Mouse (Mus musculus) thymus, postnatal 36 days (tissue): Measurements from ENCODE around the gene Oser1.

Source experiments
- DNase-seq, 2 experiments: peaks; one replicate each; pipeline ENCODE4 v3.0.0; 2022; ENCODE audit warnings: mixed read lengths in 2 of 2

Gene Oser1

GRCm38 (mm10) chr2:163398770-163399169 lies 25.7 kb downstream of the Oser1 start:
- no peak for DNase-seq

DNA sequence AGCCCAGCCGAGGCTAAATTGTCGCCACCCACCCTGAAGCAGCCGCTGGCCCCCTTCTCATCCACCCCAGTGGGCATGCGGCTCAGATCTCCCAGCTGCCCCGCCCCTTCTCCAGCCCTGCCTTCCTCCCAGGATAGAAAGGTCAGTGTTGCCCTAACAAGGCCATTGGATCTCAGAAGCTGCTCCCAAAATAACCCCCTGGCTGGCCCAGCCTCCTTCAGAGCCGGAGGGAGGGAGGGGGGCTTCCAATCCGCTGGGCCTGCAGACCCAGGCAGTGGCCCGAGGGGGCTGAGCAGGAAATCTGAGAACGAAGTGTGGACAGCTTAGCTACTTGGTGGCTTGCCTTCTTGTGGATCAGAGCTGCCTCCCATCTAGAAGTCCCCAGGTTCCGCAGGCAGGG lies 26.6 kb downstream of the Oser1 start, which contains the start of gene Jph2:
Gene Jph2 (minus strand): TSS at position 89 of the 400 bp plus-strand sequence.
- DNase-seq, result no peak

- no peak for DNase-seq
Observed at GRCm38 (mm10) chr2:163397071-163397470, 27.4 kb downstream of the Oser1 start.

DNA sequence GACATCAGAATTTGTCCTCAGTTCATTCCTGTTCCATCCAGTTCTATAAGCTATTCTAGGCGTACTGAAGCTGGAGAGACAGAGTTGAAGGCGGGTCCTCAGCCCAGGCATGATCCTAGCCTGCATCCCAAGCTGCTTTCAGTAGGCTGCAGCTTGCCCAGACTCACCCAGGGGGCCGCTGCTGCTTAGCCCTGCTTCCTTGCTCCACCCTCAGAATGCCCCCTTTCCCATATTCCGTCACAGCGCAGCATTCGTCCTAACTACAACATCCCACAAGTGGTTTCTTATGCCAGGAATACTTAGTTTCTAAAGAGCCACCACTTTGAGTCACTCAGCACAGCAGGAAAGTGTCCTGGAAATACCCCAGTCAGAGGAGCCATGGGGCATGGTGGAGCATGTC lies 29.5 kb downstream of the Oser1 start:
- no peak for DNase-seq

GRCm38 (mm10) chr2:163393976-163394375 lies 30.5 kb downstream of the Oser1 start:
- no peak for DNase-seq

DNA sequence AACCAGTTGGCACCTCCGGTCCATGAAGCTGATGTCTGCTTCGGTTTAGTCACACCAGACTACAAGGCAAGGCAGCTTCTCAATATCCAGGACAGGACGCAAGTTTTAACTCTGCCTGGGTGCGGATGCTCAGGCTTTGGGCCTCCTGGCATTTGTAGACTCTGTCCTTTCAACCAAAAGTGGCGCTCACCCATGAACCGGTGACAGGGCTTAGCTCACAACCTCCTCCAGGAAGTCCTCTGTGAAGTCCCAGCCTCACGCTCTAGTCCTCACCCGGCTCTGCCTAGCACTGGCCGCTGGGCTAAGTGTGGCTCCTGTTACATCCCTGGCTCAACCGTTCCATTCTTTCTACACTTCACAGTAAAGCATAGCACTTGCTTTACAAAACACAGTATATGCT lies 31.3 kb downstream of the Oser1 start:
- DNase-seq, result no peak

DNA sequence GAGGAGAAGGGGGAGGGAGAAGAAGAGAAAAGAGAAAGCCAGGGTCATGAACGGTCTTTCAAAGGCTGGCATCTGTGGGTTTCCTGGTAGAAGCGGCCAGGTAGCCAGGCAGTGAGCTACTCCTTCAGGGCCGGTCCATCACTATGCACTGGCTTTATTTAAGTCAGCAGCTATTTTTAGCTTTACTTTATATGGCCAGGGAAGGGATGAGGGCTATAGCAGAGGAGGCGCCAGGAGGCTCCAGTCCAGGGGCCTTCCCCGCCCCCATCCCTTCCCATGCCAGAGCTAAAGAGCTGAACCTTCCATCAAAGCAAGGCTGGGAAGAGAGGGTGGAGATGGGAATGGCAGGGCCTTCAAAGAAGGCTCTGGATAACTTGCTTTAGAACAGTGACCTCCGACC lies 32.1 kb downstream of the Oser1 start:
- DNase-seq, result no peak

DNA sequence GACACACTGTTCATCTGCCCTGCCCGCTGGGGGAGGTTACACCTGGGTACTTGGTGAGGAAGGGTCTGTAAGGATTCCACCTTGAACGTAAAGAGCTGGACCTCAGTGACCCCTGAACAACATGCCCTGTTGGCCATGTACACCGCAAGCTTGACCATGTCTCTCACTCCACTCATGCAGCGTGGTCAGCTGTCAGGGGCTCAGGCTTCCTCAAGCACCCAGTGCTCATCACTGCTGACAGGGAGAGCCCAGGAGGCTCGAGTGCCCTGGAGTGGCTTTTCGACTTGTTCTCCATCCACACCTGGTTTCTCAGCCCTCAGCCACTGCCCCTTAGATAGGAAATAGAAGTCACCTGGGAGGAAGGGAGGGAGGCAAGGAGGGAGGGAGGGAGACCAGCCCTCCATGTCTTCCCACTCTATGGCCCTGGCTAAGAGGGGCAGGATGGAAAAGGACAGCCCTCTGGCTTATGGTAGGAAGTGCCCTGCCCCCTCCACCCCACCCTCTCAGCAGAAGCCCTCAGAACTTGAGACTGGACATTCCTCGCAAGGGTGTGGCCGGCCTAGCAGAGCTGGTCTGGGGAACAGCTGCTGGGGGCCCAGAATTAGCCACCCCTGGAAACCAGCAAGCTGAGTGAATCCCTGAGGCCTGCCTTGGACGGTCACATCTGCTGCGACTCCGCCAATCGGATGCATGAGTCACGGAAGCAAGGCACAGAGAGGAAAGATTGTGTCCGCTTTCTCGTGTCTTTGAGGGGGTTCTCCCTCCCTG lies 37.9 kb downstream of the Oser1 start:
- DNase-seq, result no peak

DNA sequence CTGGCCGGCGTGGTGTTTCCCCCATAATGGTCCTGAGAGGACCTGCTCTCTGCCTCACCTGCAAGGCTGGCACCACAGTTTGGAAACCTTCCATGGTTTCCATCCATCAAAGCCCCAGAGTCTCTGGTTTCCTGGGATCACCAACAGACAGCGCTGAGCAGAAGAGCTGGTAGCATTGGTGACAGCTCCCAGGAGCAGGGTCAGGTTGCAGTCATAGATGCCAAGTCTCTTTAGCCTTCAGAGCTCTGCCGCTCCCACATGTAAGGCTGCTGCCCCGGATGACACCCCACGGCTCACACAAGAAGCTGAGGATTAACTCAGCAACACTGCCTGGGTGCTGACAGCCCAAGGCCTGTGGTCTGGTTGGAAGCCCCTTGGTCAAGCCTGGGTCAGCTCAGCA lies 39.4 kb downstream of the Oser1 start:
- DNase-seq, result no peak

DNA sequence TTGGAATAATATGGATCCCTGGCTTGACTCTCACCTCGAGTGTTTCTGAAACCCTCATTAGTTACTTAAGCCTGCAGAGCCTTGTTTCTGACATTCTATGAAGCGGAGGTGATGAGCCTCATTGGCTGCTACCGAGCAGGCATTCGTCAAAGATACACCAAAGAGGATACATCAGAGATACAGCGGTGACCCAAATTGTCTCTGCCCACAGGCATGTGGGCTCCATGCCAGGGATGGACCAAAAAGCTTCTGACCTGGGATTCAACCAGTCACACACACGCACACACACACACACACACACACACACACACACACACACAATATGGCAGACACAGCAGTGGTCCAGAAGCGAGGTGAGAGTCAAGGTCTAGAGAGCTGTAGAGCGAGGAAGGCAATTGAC lies 43.3 kb downstream of the Oser1 start:
- DNase-seq, result no peak

GRCm38 (mm10) chr2:163379366-163379765 lies 45.1 kb downstream of the Oser1 start:
- DNase-seq, result no peak

DNA sequence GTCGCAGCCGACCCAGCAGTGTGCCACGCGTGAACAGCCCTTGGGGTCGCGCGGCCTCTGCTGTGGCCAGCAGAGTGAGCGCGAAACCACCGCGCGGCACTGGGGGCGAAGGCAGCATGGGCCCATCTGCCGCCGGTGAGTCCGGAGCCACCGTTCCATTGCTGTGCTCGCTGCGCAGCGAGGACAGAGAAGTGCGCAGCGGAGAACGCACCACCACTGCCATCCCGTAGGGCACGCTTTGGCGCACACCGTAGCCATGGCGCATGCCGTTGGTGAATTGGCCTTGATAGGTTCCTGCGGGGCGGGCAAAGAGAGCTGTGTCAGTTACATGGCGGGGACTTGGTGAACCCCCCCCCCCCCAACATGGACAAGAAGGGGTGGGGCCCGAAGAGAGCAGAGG lies 48.4 kb downstream of the Oser1 start:
- DNase-seq, result no peak

DNA sequence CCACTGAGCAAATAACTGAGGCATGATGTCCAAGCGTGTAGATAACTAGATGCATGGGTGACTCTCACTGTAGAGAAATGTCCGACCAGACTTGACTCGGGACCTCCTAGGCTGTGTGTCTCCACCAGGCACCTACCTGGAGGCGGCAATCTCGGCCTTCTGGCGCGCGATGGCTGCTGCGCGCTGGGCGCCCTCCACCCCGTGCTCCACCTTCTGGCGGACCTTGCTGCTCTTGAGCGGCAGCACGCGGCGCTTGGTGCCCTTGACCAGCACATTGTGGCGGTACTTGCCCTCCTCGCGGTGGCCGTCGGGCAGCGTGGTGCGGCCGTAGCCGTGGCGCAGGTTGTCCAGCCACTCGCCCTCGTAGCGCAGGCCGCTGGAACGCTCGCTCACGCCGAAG lies 49.0 kb downstream of the Oser1 start:
- DNase-seq, result no peak

DNA sequence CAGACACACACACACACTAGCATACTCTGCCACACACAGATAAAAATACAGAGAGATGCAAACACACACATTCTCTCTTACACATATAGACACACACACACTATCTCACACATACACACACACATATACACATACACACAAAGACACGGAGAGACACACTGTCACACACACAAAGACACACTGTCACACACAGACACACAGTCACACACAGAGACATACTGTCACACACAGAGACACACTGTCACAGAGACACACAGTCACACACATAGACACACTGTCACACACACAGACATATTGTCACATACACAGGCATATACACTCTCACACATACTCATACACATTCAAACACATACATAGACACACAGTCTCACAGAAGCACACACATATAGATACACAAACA lies 51.9 kb downstream of the Oser1 start:
- no peak for DNase-seq

- no peak for DNase-seq
Observed at GRCm38 (mm10) chr2:163370175-163370574, 54.3 kb downstream of the Oser1 start.

DNA sequence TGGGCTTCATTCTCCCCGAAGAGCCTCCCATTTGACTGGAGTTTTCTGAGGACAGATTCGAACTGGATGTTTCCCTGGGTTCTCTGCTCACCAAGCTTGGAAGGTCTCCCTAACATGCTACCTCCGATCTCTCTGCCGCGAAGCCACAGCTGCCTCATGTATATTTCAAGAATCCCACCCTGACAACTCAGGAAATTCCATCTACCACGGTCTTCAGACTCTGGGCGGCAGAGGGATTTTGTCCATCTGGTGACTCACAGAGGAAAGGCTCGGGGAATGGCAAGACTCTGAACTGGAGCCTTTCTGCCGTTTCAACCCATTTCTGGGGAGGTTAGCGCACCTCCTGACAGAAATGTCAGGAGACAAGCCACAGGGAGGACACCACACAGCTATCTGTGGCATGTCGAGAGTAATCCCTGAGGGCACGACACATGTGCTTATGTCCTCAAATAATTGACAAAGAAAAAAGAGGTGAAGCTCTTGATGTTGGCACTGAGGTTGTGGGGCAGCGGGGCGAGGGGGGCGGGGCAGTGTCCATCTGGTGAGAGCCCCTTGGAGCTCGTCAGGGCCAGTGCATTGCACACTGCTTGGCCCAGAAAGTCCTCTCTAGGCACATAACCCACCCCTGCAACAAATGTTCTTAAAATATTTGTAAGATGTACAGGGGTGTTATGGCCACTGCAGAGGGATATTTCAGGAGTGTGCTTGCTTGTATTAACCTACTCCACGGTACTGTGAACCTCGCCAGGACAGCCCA lies 59.5 kb downstream of the Oser1 start:
- DNase-seq, result no peak

DNA sequence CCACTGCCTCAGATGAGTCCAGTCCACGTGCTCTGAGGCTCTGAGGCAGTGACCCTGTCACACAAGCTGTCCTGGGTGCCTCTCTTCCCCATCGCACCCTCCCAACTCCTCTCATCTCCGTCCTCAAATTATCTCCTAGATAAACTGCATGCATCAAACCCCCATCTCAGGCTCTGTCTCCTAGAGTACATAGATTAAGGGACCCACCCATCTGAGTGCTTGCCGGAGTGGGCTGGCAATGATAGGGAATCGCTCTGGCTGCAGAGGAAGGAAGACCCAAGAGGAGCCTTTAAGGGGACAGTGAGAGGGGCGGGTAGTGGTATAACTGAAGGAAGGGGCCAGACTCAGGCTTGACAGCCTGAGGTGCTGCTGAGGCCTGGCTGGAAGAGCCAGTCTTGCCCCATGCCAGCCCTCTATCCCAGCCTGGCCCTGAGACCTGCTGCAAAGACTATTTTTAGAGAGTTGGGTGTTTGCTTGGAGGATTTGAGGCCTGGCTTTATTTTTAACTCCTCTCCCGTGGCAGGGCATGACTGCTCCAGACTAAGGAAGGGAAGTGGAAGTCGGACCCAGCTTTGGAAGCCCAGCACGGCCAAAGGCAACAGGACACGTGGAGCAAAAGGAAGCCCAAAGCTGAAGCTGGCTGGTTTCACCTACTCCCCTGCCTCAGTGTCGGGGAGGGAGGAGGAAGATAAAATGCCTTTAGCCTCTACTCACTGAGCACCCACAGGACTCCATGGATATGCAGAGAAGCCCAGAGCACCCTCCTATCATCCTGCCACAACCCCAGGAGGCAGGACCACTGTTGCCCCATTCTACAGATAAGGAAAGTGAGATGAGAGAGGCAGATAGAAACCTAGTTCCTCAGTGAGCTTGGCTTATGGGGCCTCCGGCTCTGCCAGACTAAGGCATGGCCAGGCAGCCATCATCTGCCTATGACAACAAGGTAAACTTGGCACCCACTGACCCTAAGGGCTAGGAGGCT lies 61.3 kb downstream of the Oser1 start:
- no peak for DNase-seq

- DNase-seq, result no peak
Observed at GRCm38 (mm10) chr2:163360858-163361623, 63.5 kb downstream of the Oser1 start.

DNA sequence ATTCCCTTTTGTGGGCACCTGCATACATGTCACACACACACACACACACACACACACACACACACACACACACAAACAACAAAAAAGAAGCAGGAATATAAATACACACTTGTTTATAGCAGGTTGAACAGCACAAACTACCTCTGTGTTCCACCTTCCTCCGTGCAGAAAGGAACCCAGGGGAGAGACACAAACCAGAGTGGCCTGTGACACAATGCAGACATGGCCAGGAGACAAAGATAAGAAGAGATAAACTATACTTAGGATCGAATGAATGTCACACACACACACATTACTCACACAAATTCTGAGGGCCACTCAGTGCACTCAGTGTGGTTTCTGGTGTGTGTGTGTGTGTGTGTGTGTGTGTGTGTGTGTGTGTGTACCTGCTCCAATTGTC lies 65.2 kb downstream of the Oser1 start:
- DNase-seq, result no peak

DNA sequence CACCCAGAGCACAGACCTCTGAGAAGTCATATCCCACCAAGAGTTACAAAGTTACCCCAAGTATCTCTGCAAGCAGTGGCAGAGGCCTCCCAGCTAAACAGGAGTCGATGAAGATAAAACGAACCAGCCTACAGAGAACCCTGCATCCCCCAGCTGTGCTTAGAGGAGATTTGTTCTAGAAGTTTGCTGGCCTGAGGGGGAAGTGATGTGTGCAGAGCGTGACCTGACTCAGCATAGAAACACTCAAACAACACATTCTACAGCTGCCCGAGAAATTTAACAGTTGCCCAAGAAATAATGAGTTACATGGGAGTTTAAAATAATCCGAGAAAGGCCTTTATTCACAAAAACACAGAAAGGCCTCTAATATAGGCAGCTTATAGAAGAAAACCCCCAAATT lies 65.8 kb downstream of the Oser1 start:
- DNase-seq, result no peak

DNA sequence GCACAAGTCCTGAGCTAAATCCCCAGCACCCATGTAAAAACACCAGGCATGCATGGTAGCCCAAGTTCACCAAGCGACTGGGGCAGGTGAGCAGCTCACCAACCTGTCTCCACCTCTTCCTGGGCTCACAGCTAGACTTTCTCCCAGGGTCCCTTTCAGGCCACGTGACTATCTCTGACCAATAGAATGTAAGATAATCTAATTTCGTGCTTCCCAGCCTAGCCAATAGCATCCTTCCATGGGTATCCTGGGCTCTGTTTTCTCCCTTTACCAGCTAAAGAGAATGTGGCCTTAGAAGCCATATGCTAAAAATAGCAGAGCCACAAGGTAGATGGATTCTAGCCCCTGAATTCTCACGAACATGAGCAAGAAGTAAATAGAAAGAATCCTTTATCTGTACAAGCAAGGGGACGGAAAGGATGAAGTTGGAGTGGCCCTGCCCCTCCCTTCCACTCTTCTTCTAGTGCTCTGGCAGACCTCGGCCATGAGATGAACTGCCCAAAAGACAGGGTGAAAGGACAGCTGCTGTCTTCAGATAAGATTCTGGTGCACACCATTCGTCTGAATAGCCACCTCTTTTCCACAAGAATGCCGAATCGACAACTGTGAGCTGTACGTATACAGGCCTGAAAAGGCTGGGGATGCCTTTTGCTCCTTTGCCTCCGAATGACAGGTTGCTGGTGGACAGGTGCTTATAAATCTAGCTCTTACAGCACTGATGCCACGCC lies 68.2 kb downstream of the Oser1 start:
- DNase-seq, result no peak
